Mouse (Mus musculus) frontal cortex, postnatal 10 days (tissue): ENCODE results near the gene Ing5.
"Not testable (repeated sequence)": the region's sequence is repeated elsewhere in the genome, so short reads cannot be mapped to it uniquely, and the experiment has no call there.

ENCODE experiments used
- DNase-seq, 2 experiments: peaks; one replicate each; pipeline ENCODE4 v3.0.0; 2022; ENCODE audit warnings: low spot score in 2 of 2, mixed read lengths in 1 of 2

Ing5 gene

GRCm38 (mm10) chr1:93810011-93810410, 6.2 kb downstream of the Ing5 start:
- DNase-seq, result no peak

- DNase-seq, result no peak
Measured at GRCm38 (mm10) chr1:93811495-93812039, 7.8 kb downstream of the Ing5 start.

GRCm38 (mm10) chr1:93817823-93818532, 14.2 kb downstream of the Ing5 start:
- no peak for DNase-seq

- no peak for DNase-seq
Measured at GRCm38 (mm10) chr1:93818722-93819121, 15.0 kb downstream of the Ing5 start.

- DNase-seq, result no peak
Measured at GRCm38 (mm10) chr1:93823796-93824495, 20.2 kb downstream of the Ing5 start.

- DNase-seq, result no peak
Measured at GRCm38 (mm10) chr1:93824609-93825008, 20.8 kb downstream of the Ing5 start, which contains the start of gene D2hgdh. Gene D2hgdh, plus strand, starts transcription at chr1:93824909.

- DNase-seq, result peak; percentile 91 to 94
Measured at GRCm38 (mm10) chr1:93825105-93825674, 21.4 kb downstream of the Ing5 start.

- DNase-seq, result no peak
Measured at GRCm38 (mm10) chr1:93825771-93826539, 22.2 kb downstream of the Ing5 start.

GRCm38 (mm10) chr1:93826540-93826835, 22.7 kb downstream of the Ing5 start:
- no peak for DNase-seq

- not testable (repeated sequence) for DNase-seq
Measured at GRCm38 (mm10) chr1:93832754-93833360, 29.1 kb downstream of the Ing5 start.

GRCm38 (mm10) chr1:93834671-93835150, 30.9 kb downstream of the Ing5 start:
- no peak for DNase-seq

GRCm38 (mm10) chr1:93835211-93835610, 31.4 kb downstream of the Ing5 start:
- DNase-seq, result no peak

GRCm38 (mm10) chr1:93835876-93836531, 32.2 kb downstream of the Ing5 start:
- DNase-seq, result no peak

- no peak for DNase-seq
Measured at GRCm38 (mm10) chr1:93836532-93836913, 32.8 kb downstream of the Ing5 start.

GRCm38 (mm10) chr1:93837335-93837734, 33.6 kb downstream of the Ing5 start:
- DNase-seq, result no peak

- not testable (repeated sequence) for DNase-seq
Measured at GRCm38 (mm10) chr1:93838569-93838968, 34.8 kb downstream of the Ing5 start.

GRCm38 (mm10) chr1:93845766-93846366, 42.1 kb downstream of the Ing5 start:
- not testable (repeated sequence) for DNase-seq

GRCm38 (mm10) chr1:93855790-93856189, 52.0 kb downstream of the Ing5 start:
- DNase-seq, result not testable (repeated sequence)

GRCm38 (mm10) chr1:93857370-93857769, 53.6 kb downstream of the Ing5 start:
- no peak for DNase-seq

GRCm38 (mm10) chr1:93857991-93858390, 54.2 kb downstream of the Ing5 start:
- DNase-seq, result no peak
